Comparison of ENCODE assay signal across 18 mouse cellular contexts in the genomic region with DNA sequence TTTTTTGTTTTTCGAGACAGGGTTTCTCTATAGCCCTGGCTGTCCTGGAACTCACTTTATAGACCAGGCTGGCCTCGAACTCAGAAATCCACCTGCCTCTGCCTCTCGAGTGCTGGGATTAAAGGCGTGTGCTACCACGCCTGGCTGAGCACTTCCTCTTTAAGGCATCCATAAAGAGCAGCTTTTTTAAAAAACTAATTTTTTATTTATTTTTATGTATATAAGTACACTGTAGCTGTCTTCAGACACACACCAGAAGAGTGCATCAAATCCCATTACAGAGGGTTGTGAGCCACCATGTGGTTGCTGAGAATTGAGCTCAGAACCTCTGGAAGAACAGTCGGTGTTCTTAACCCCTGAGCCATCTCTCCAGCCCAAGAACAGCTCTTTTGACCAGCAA. TPM values are rescaled to one million over a fixed set of nuclear protein-coding genes. Genes with fewer than 3 reads are reported as not detected.
"Had no signal": no experiment of that assay in that cellular context is flagged by ENCODE, and none has a peak within 500 bp of the region (broad histone marks: within the 10 kb centered on the region; RNA-seq: fewer than 3 reads in every experiment).

No protein-coding gene starts in this region.

RNA-seq across cellular contexts. Expression of a gene that starts 44.7 kb away (rescaled TPM):
- total RNA-seq: gastrocnemius, adult 18-20 months; gastrocnemius, adult 8-10 months; gastrocnemius, postnatal 14 days; gastrocnemius, postnatal 36 days; heart, adult 2 months; heart, postnatal 10 days; heart, postnatal 25 days; heart, postnatal 4 days; layer of hippocampus, adult 2 months; layer of hippocampus, postnatal 10 days; layer of hippocampus, postnatal 25 days; left cerebral cortex, adult 2 months; left cerebral cortex, postnatal 14 days; left cerebral cortex, postnatal 36 days had no signal
- polyA plus RNA-seq: heart, adult 2 months; hindbrain, embryonic 14.5 days; inflammation-experienced regulatory T-cells, adult 6 months; intestine, postnatal 0 days; liver, embryonic 16.5 days had no signal
